Mouse (Mus musculus) spleen, adult 2 months (tissue): ENCODE results near the gene Gpr158. TPM values are rescaled to one million over a fixed set of nuclear protein-coding genes. Genes with fewer than 3 reads are reported as not detected.
"Not testable (repeated sequence)": the region's sequence is repeated elsewhere in the genome, so short reads cannot be mapped to it uniquely, and the experiment has no call there.

Experiments
- DNase-seq, 2 experiments: peaks; one replicate each; pipeline versions ENCODE4 v3.0.0 to v3.0.0-alpha.2; 2012 to 2021; ENCODE audit warnings: low spot score in 2 of 2, low read depth in 1 of 2
- H3K27ac ChIP-seq: fragments of 200-500 bp; 2 replicates; pipeline ENCODE4 v1.5.1; 2012; ENCODE audit warnings: low read length, inconsistent platforms; ENCODE audit not compliant: insufficient read depth
- H3K27me3 ChIP-seq: fragments of 200-500 bp; 2 replicates; pipeline ENCODE4 v1.6.1; 2012; ENCODE audit warnings: mild to moderate bottlenecking, moderate library complexity, low read length, inconsistent platforms; ENCODE audit not compliant: control insufficient read depth, insufficient read depth
- H3K36me3 ChIP-seq: fragments of 200-500 bp; 2 replicates; pipeline ENCODE4 v1.6.1; 2012; ENCODE audit warnings: mild to moderate bottlenecking, low read length, inconsistent platforms; ENCODE audit not compliant: control insufficient read depth, insufficient read depth
- H3K4me1 ChIP-seq: fragments of 200-500 bp; 2 replicates; pipeline ENCODE4 v1.6.1; 2011; ENCODE audit warnings: inconsistent platforms; ENCODE audit not compliant: control insufficient read depth, insufficient read depth, insufficient read length
- H3K4me3 ChIP-seq: fragments of 200-500 bp; 2 replicates; pipeline ENCODE4 v1.5.1; 2011; ENCODE audit warnings: mild to moderate bottlenecking, inconsistent platforms; ENCODE audit not compliant: insufficient read depth, insufficient read length; ENCODE audit errors: extremely low read depth
- CTCF ChIP-seq: fragments of 200-500 bp; IDR thresholded peaks from 2 replicates; pipeline ENCODE4 v1.5.1; 2011; ENCODE audit warnings: mild to moderate bottlenecking, inconsistent platforms; ENCODE audit not compliant: insufficient read depth, insufficient read length, insufficient replicate concordance; ENCODE audit errors: extremely low read depth
- POLR2A ChIP-seq: fragments of 200-500 bp; IDR thresholded peaks from 2 replicates; pipeline ENCODE4 v1.6.1; 2011; ENCODE audit warnings: low read depth, low read length, inconsistent platforms
- WGBS: fragments of 180-500 bp; shearing (Covaris S2); methylation state at CpG from one replicate; pipeline ENCODE4 v1.1.7; 2018; 5-methylcytosine and 5-hydroxymethylcytosine counted together
- polyA plus RNA-seq: library from polyadenylated mRNA; depleted of rRNA; stranded (reverse); fragments of >200 nt; gene quantifications from 2 replicates; pipeline ENCODE4 v1.2.3, GENCODE M21; 2012

Gpr158 gene
- polyA plus RNA-seq, 1 experiment: not detected

DNA sequence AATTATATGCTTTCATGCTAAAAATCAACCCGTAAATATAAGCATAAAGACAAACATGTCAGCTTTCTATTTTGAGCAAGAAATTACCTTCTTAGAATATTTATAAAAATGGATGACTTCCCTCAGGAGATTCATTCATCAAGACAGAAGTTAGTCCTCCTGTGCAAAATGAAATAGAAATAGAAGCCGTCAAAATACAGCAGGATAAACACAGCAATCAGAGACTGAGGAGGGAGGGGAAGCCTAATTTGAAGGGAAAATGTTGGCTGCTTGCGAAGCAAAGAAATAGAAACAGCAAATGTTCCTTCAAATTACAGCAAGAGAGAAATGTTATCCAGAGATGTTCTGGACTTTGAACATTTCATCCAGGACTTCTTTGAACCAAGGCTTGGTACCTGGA lies 72.3 kb downstream of the Gpr158 start:
- Histone ChIP-seq H3K36me3 (no peaks in the 10 kb centered on the region), H3K27me3 (no peaks in the 10 kb centered on the region), H3K4me1 (no peaks in the 10 kb centered on the region), H3K4me3 (no peak overlapping the region), H3K27ac (no peak overlapping the region)
- 88% methylated on average over 3 of the region's 3 CpGs for WGBS
- no peak for DNase-seq
- TF ChIP-seq POLR2A (no peak), CTCF (no peak)

DNA sequence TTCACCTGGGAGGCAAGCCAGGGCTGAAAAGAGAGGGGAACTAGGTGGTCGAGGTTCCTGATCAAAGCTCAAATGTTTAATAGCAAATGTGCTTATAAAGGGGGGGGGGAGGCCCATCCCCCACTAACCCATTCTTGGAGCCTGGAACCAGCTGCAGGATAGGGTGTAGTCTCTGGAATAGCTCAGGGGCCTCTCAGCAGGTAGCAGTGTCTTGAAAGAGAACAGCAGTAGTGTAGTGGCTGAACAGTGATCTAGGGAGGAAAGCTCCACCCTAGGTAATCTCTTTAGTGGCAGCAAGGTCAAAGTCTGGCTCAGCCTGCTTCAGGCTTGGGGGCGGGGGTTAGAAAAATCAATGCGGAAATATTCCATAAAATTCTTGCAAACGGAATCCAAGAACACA lies 93.3 kb downstream of the Gpr158 start:
- not testable (repeated sequence) for H3K4me1 ChIP-seq, H3K27me3 ChIP-seq, H3K27ac ChIP-seq, DNase-seq, H3K36me3 ChIP-seq, H3K4me3 ChIP-seq
- WGBS: 87% methylated on average over 4 of the region's 4 CpGs

DNA sequence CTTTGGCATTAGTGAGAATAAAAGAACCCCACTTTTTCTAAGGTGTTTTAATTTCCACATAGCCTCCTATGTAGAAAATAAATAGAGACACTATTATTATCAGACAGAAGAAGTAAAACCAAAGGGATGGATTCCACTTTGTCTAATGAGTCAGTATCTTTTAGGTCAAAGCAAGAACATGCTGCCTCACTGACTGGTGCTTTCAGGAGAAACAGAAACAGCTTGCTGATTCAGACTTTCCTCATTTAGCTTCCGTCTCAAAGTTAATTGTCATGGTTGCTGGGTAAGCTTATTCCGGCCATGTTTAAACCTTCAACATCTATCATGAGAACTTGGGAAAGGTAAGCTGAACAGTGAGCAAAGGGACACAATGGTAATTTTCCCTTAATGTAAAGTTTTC lies 107.6 kb downstream of the Gpr158 start:
- 89% methylated on average over 2 of the region's 2 CpGs for WGBS
- no peaks in the 10 kb centered on the region for H3K36me3 ChIP-seq
- no peaks in the 10 kb centered on the region for H3K4me1 ChIP-seq
- no peak overlapping the region for H3K4me3 ChIP-seq
- no peak overlapping the region for H3K27ac ChIP-seq
- TF ChIP-seq POLR2A (no peak), CTCF (no peak)
- H3K27me3 ChIP-seq: no peaks in the 10 kb centered on the region
- no peak for DNase-seq

DNA sequence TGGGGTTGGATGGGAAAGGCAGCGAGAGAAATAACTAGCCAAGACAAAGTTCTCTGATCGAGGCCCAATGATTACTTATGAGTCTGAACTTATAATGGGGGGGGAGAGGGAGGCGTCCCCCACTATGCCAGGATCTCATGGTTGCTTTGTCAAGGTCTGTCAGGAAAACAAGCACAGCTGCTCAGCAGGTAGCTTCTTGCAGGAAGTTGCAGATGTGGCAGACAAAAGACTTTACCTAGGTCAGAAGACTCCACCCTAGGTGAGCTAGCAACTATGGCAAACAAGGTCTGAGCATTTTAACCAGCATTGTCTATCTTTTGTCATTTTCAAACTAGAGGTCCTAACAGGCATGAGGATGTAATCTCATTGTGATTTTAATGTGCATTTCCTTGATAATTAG lies 129.5 kb downstream of the Gpr158 start:
- H3K36me3 ChIP-seq: no peaks in the 10 kb centered on the region
- no peak for DNase-seq
- WGBS: 76% methylated on average over 3 of the region's 3 CpGs
- H3K4me3 ChIP-seq: no peak overlapping the region
- H3K27me3 ChIP-seq: no peaks in the 10 kb centered on the region
- no peaks in the 10 kb centered on the region for H3K4me1 ChIP-seq
- TF ChIP-seq CTCF: no peak
- no peak for TF ChIP-seq POLR2A
- no peak overlapping the region for H3K27ac ChIP-seq

- Histone ChIP-seq H3K36me3 (no peaks in the 10 kb centered on the region), H3K4me3 (no peak overlapping the region), H3K27ac (no peak overlapping the region), H3K4me1 (no peaks in the 10 kb centered on the region), H3K27me3 (no peaks in the 10 kb centered on the region)
- no peak for DNase-seq
- TF ChIP-seq CTCF (no peak), POLR2A (no peak)
- WGBS: 69% methylated on average over 1 of the region's 1 CpGs
Measured at GRCm38 (mm10) chr2:21497965-21498364, 130.6 kb downstream of the Gpr158 start.

- WGBS: 76% methylated on average over 2 of the region's 2 CpGs
- no peak for TF ChIP-seq CTCF
Measured at GRCm38 (mm10) chr2:21499399-21499798, 132.1 kb downstream of the Gpr158 start.

GRCm38 (mm10) chr2:21507449-21507848 lies 140.1 kb downstream of the Gpr158 start:
- Histone ChIP-seq H3K36me3 (no peaks in the 10 kb centered on the region), H3K27me3 (no peaks in the 10 kb centered on the region), H3K4me3 (no peak overlapping the region), H3K4me1 (no peaks in the 10 kb centered on the region), H3K27ac (no peak overlapping the region)
- no peak for DNase-seq
- TF ChIP-seq CTCF (no peak), POLR2A (no peak)
- WGBS: 79% methylated on average over 1 of the region's 1 CpGs

More at GRCm38 (mm10) chr2:21499399-21499798, 132.1 kb downstream of the Gpr158 start:
- Histone ChIP-seq H3K4me3 (no peak overlapping the region), H3K4me1 (no peaks in the 10 kb centered on the region), H3K27ac (no peak overlapping the region), H3K36me3 (no peaks in the 10 kb centered on the region), H3K27me3 (no peaks in the 10 kb centered on the region)
- DNase-seq: no peak

DNA sequence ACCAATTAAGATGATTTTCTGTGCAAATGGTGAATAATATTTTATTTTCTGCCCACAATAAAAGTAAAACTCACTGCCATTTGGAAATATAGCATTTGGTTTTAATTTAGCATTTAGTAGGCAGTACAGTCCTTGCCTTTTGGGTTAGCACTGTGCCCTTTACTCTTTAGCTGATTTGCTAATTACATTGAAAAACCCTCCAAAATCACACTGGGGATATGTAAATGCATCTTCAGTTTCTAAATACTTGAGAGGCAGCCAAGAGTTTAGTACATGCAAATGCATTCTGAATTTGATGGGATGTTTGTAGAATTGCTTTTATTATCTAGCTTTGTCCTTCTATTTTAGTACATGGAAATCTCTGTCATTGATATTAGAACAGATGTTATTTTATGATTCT lies 163.4 kb downstream of the Gpr158 start:
- TF ChIP-seq CTCF (no peak), POLR2A (no peak)
- no peaks in the 10 kb centered on the region for H3K36me3 ChIP-seq

More for the DNA sequence above, 163.4 kb downstream of the Gpr158 start:
- Histone ChIP-seq H3K27ac (no peak overlapping the region), H3K4me3 (no peak overlapping the region), H3K27me3 (no peaks in the 10 kb centered on the region), H3K4me1 (no peaks in the 10 kb centered on the region)
- DNase-seq: no peak
